Mouse (Mus musculus) kidney, adult 2 months (tissue): ENCODE measurements around the gene Uck1.

ENCODE experiments used
- CTCF ChIP-seq: fragments of 200-500 bp; conservative IDR thresholded peaks from 2 replicates; pipeline ENCODE4 v1.5.1; 2011; ENCODE audit warnings: low read depth, mild to moderate bottlenecking, control low read depth, low read length, moderate library complexity, mixed read lengths; ENCODE audit not compliant: insufficient read depth, insufficient read length
- POLR2A ChIP-seq: fragments of 200-500 bp; IDR thresholded peaks from one replicate; pipeline ENCODE4 v1.6.1; 2011; ENCODE audit warnings: low read depth, low read length, control low read depth

DNA sequence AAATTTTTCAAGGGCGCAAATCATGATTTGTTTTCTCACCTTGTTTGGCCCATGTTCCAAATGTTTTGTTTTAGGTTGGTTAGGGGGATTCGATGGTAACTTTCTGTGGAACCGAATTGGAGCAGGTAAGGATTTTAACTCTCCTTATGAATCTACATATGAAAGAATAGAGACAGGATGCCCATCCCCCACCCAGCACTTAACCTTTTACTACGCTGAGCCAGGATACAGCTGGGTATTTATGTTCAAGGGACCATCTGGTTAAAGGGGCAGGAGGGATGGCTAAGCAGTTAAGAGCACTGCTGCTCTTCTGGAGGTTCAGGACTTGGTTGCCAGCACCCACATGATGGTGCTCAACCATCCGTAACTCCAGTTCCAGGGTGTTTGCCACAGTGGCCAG lies 19.4 kb downstream of the Uck1 start:
- TF ChIP-seq CTCF (no peak), POLR2A (no peak)
